Mouse (Mus musculus) C2C12 (cell line): ENCODE data around the gene Zfp292.

Experiments used
- CEBPB ChIP-seq: IDR thresholded peaks from one replicate; pipeline ENCODE4 v1.6.1; 2011; ENCODE audit warnings: low read depth, mild to moderate bottlenecking, control low read depth, moderate library complexity
- CTCF ChIP-seq: IDR thresholded peaks from one replicate; pipeline ENCODE4 v1.5.1; 2011; ENCODE audit not compliant: control insufficient read depth, insufficient read depth, insufficient read length
- MAX ChIP-seq: IDR thresholded peaks from one replicate; pipeline ENCODE4 v1.6.1; 2011; ENCODE audit warnings: mild to moderate bottlenecking, control low read depth
- MYOD1 ChIP-seq: IDR thresholded peaks from one replicate; pipeline ENCODE4 v1.6.1; 2011; ENCODE audit warnings: low read depth; ENCODE audit not compliant: control insufficient read depth, insufficient read length

DNA sequence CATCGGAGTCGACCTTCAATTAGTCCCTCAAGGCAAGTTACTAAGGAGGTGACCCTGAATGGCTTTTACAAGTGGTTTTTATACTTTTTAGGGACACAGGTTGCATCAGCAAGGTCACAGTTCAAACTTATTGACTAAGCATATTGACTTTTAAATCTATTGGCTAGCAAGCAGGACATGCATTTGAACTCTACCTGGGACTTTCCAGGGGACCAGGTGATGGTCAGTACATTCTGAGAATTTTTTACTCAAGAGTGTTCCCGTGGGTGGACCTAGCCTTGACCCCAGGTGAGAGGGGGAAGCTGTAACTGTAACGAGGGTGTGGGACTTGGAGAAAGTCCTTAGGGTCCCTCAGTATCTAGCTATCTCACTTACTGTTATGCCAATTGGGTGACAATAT, 18.4 kb upstream of the Zfp292 start:
- TF ChIP-seq CTCF = no peak
- TF ChIP-seq MAX = no peak
- TF ChIP-seq CEBPB = no peak
- TF ChIP-seq MYOD1 = no peak
